Mouse (Mus musculus) adrenal gland, postnatal 36 days (tissue): ENCODE results near the gene Bricd5. TPM values are rescaled to one million over a fixed set of nuclear protein-coding genes. Genes with fewer than 3 reads are reported as not detected.
A peak's percentile ranks its signal among the peaks of the same experiment; 100 is the strongest.

ENCODE experiments used
- DNase-seq, 2 experiments: peaks; one replicate each; pipeline ENCODE4 v3.0.0; 2021; ENCODE audit warnings: mixed read lengths in 1 of 2
- total RNA-seq, 2 experiments: library from RNA; stranded (reverse); gene quantifications; 2 replicates each; pipeline ENCODE4 v1.2.3; 2021

Bricd5 gene
- total RNA-seq, 2 experiments from 2014 or later = 0.30 to 0.46 TPM

GRCm38 (mm10) chr17:24485090-24485860 is 11.6 kb downstream of the Bricd5 start:
- DNase-seq = no peak

GRCm38 (mm10) chr17:24488186-24488661 is 14.5 kb downstream of the Bricd5 start, which contains the start of gene Caskin1:
Gene Caskin1, plus strand, starts transcription at chr17:24488601.
- DNase-seq = peak; percentile 55 to 73

GRCm38 (mm10) chr17:24488662-24489264 is 15.1 kb downstream of the Bricd5 start:
- peak; percentile 46 to 62 for DNase-seq

- DNase-seq = peak; percentile 44 to 54
Measured at GRCm38 (mm10) chr17:24489265-24490030, 15.8 kb downstream of the Bricd5 start.

GRCm38 (mm10) chr17:24490399-24490798 is 16.7 kb downstream of the Bricd5 start:
- DNase-seq = peak; percentile 59 to 61

- peak; percentile 47 to 69 for DNase-seq
Measured at GRCm38 (mm10) chr17:24494627-24495335, 21.1 kb downstream of the Bricd5 start.

- no peak for DNase-seq
Measured at GRCm38 (mm10) chr17:24495443-24495842, 21.8 kb downstream of the Bricd5 start.

- peak in 1 of 2 experiments; percentile 52 for DNase-seq
Measured at GRCm38 (mm10) chr17:24496026-24496425, 22.3 kb downstream of the Bricd5 start.

- DNase-seq = no peak
Measured at GRCm38 (mm10) chr17:24502208-24502607, 28.5 kb downstream of the Bricd5 start.

GRCm38 (mm10) chr17:24504085-24504484 is 30.4 kb downstream of the Bricd5 start:
- no peak for DNase-seq

GRCm38 (mm10) chr17:24505286-24505955 is 31.7 kb downstream of the Bricd5 start:
- DNase-seq = no peak

- peak; percentile 62 to 63 for DNase-seq
Measured at GRCm38 (mm10) chr17:24506332-24507070, 32.8 kb downstream of the Bricd5 start.

- no peak for DNase-seq
Measured at GRCm38 (mm10) chr17:24507129-24507664, 33.5 kb downstream of the Bricd5 start.

- peak; percentile 47 to 52 for DNase-seq
Measured at GRCm38 (mm10) chr17:24507806-24508460, 34.2 kb downstream of the Bricd5 start.

GRCm38 (mm10) chr17:24513609-24514008 is 39.9 kb downstream of the Bricd5 start:
- peak; percentile 69 to 70 for DNase-seq

- peak; percentile 23 to 45 for DNase-seq
Measured at GRCm38 (mm10) chr17:24514270-24515257, 40.9 kb downstream of the Bricd5 start.

- no peak for DNase-seq
Measured at GRCm38 (mm10) chr17:24520450-24520849, 46.8 kb downstream of the Bricd5 start.

GRCm38 (mm10) chr17:24524734-24525133 is 51.0 kb downstream of the Bricd5 start:
- DNase-seq = no peak
